In genomic region chr15:93713428-93713827, GRCm38 (mm10) we compare ENCODE assay signal across 9 mouse cellular contexts.
A peak's percentile ranks its signal among the peaks of the same experiment; 100 is the strongest.
DNase-seq lines count a peak whose midpoint lies in the region; ATAC-seq and TF ChIP-seq lines count a peak whose summit lies in the region.
"Had no signal": no experiment of that assay in that cellular context is flagged by ENCODE, and none has a peak within 500 bp of the region (broad histone marks: within the 10 kb centered on the region; RNA-seq: fewer than 3 reads in every experiment).

No protein-coding gene starts in this region.

- peak; percentile 38 for ATAC-seq in frontal cortex, adult (ENCODE audit: low TSS enrichment)
- ATAC-seq in lung, postnatal 0 days = peak; percentile 54
- no peak for ATAC-seq in midbrain, embryonic 14.5 days (ENCODE audit: low FRiP score, low TSS enrichment)

- no peak for TF ChIP-seq CTCF in lung, postnatal 0 days (IDR thresholded peaks at IDR 0.05)

- intact Hi-C loops in heart, postnatal 10 days (cut with DNase I) = no loop called here

- peak overlapping the region; percentile 57 for H3K27ac ChIP-seq in lung, postnatal 0 days (ENCODE audit: low read length)
- H3K27ac ChIP-seq in midbrain, embryonic 14.5 days (replicated peaks; ENCODE audit: low read depth, low read length) = no peak overlapping the region

- no peaks in the 10 kb centered on the region for H3K9me3 ChIP-seq in lung, postnatal 0 days (ENCODE audit: low read length)
- H3K9me3 ChIP-seq in midbrain, embryonic 14.5 days (ENCODE audit: control insufficient read depth, low read length) = no peaks in the 10 kb centered on the region

- H3K27me3 ChIP-seq in lung, postnatal 0 days (replicated peaks; ENCODE audit: insufficient read depth, low read length) = no peaks in the 10 kb centered on the region
- no peaks in the 10 kb centered on the region for H3K27me3 ChIP-seq in midbrain, embryonic 14.5 days (ENCODE audit: control insufficient read depth, insufficient read depth, low read length)
- H3K27me3 ChIP-seq: CH12.LX had no signal

- TF ChIP-seq EP300 in lung, postnatal 0 days (IDR thresholded peaks at IDR 0.05) = peak; percentile 59; the same call in 1 of the 2 replicates

- no peak overlapping the region for H3K4me3 ChIP-seq in lung, postnatal 0 days (ENCODE audit: low read depth, low read length)
- no peak overlapping the region for H3K4me3 ChIP-seq in midbrain, embryonic 14.5 days (replicated peaks; ENCODE audit: low read depth, low read length)

- no peak for DNase-seq in frontal cortex, postnatal 14 days (ENCODE audit: low spot score in 2 of 2)
- peak; percentile 25 to 69 for DNase-seq in adrenal gland, adult 18-20 months (ENCODE audit: low spot score in 2 of 2)
- DNase-seq in heart, postnatal 10 days = peak; percentile 82 to 85
- peak; percentile 83 for DNase-seq in lung, postnatal 0 days (ENCODE audit: low spot score)
- DNase-seq in urinary bladder, postnatal 25 days (ENCODE audit: low spot score) = peak; percentile 70
- DNase-seq in midbrain, embryonic 14.5 days = no peak
- no peak for DNase-seq in thymus, postnatal 0 days (ENCODE audit: low spot score)

- no peak overlapping the region for H3K4me2 ChIP-seq in lung, postnatal 0 days (replicated peaks; ENCODE audit: low read depth, low read length)
- H3K4me2 ChIP-seq in midbrain, embryonic 14.5 days (ENCODE audit: low read length) = no peak overlapping the region

- peaks cover 4% of the 10 kb centered on the region; the same call in 1 of the 2 replicates for H3K4me1 ChIP-seq in lung, postnatal 0 days (ENCODE audit: insufficient read depth, low read depth, low read length)
- no peaks in the 10 kb centered on the region for H3K4me1 ChIP-seq in midbrain, embryonic 14.5 days (ENCODE audit: control insufficient read depth, insufficient read depth, low read length)

- WGBS in lung, postnatal 0 days = 52% methylated on average over 7 of the region's 7 CpGs
- whole genome bisulfite sequencing in midbrain, embryonic 14.5 days = 89% methylated on average over 7 of the region's 7 CpGs

- no peaks in the 10 kb centered on the region for H3K36me3 ChIP-seq in lung, postnatal 0 days (ENCODE audit: insufficient read depth, low read length)
- no peaks in the 10 kb centered on the region for H3K36me3 ChIP-seq in midbrain, embryonic 14.5 days (ENCODE audit: control insufficient read depth, insufficient read depth, low read length)

- H3K9ac ChIP-seq in lung, postnatal 0 days (replicated peaks; ENCODE audit: low read depth) = no peak overlapping the region
- H3K9ac ChIP-seq in midbrain, embryonic 14.5 days (replicated peaks; ENCODE audit: low read length) = no peak overlapping the region

Comparison
In these comparisons a context has a peak if more than half of its experiments do, and no peak if none do; other contexts are left out.
1. DNase-seq: peak in adrenal gland, adult 18-20 months (2 of 2), heart, postnatal 10 days (2 of 2), lung, postnatal 0 days (single experiment) and urinary bladder, postnatal 25 days (single experiment); none in frontal cortex, postnatal 14 days (0 of 2), midbrain, embryonic 14.5 days (single experiment) and thymus, postnatal 0 days (single experiment).